Mouse (Mus musculus) megakaryocyte, embryonic 14.5 days (primary cell): ENCODE data around the gene Clpb. TPM values are rescaled to one million over a fixed set of nuclear protein-coding genes. Genes with fewer than 3 reads are reported as not detected.
A peak's percentile ranks its signal among the peaks of the same experiment; 100 is the strongest.
"Not testable (repeated sequence)": the region's sequence is repeated elsewhere in the genome, so short reads cannot be mapped to it uniquely, and the experiment has no call there.

Experiments used
- H3K27me3 ChIP-seq: replicated peaks from 2 replicates; pipeline ENCODE3; 2012; ENCODE audit warnings: inconsistent platforms
- H3K36me3 ChIP-seq: replicated peaks from 2 replicates; pipeline ENCODE3; 2012; ENCODE audit warnings: low read length, inconsistent platforms, mixed read lengths
- H3K4me1 ChIP-seq: 2 replicates; pipeline ENCODE4 v1.6.1; 2012; ENCODE audit warnings: inconsistent platforms
- H3K4me3 ChIP-seq: replicated peaks from 2 replicates; pipeline ENCODE3; 2012; ENCODE audit warnings: moderate library complexity, mild to moderate bottlenecking, inconsistent platforms
- H3K9me3 ChIP-seq: 2 replicates; pipeline ENCODE4 v1.6.1; 2012; ENCODE audit warnings: inconsistent platforms
- FLI1 ChIP-seq: IDR thresholded peaks from 2 replicates; pipeline ENCODE4 v1.6.1; 2012; ENCODE audit warnings: low read length, inconsistent platforms, mixed read lengths
- GATA1 ChIP-seq: IDR thresholded peaks from 3 replicates; pipeline ENCODE4 v1.6.1; 2012; ENCODE audit warnings: mixed read lengths, low read length, inconsistent platforms, borderline replicate concordance
- polyA plus RNA-seq: library from polyadenylated mRNA; stranded (reverse); fragments of >175 nt; gene quantifications from 2 replicates; pipeline ENCODE4 v1.2.3, GENCODE M21; 2012; ENCODE audit warnings: low replicate concordance; ENCODE audit not compliant: insufficient read depth

Clpb gene
- 8.3 and 18.4 TPM in 2 replicates for polyA plus RNA-seq

- peaks cover 21% of the 10 kb centered on the region for H3K36me3 ChIP-seq
- peaks cover 39% of the 10 kb centered on the region for H3K4me1 ChIP-seq
- no peaks in the 10 kb centered on the region for H3K9me3 ChIP-seq
- H3K27me3 ChIP-seq: peaks cover 2% of the 10 kb centered on the region
- peak within 1 kb of the TSS; percentile 95 for H3K4me3 ChIP-seq
- TF ChIP-seq FLI1: no peak
- TF ChIP-seq GATA1: no peak
Observed at GRCm38 (mm10) chr7:101663514-101664159, at the start of gene Clpb. Gene Clpb, plus strand, starts transcription at chr7:101663633.

DNA sequence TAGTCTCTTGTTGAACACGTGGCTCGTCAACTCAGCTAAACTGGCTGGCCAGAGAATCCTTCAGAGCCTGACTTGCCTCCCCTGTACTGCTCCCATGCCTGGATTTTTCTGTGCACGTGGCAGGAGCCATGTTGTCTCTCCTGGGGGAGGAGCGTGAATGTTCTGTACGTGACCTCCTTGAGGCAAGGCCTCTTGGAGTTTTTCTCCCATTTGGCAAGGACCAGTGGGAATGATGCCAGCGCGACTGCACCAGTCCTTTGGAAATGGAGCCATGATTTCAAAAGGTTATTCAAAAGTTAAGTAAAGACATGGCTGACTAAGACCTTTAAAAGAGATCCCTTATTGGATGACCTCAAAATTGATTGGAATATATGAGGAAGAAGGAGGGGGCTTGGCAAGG lies 48.0 kb upstream of the Clpb start:
- H3K4me3 ChIP-seq: no peak overlapping the region

DNA sequence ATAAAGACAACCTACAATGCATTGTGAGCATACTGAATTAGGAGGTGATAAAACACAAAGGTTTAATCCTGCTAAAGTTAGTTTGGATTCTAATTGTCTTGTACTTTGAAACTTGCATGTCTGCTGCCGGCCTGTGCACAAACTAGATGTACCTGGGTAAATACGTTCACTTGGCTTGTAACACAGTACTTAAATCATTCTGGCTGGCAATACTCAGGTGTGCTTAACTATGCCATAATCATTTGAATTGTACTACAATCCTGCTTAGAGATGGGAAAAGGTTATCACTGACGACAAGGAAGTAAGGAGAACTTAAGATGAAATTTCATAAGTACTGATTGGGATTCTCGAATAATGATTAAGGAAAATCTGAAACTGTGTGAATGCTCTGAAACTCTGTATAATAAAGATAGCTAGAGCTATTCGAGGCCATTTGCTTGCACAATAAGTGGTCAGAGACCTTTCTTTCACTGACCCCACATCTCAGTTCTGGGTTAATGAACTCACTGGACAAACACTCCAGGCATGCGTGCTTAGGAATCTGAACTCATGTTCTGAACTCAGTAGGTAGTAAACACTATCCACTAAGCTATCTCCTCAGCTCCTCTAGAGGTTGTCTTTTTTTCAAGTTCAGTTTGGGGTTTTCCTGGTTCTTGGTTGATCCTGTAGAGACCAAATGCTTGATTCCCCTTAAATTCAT lies 47.1 kb upstream of the Clpb start:
- peaks cover 26% of the 10 kb centered on the region for H3K27me3 ChIP-seq
- TF ChIP-seq FLI1: no peak
- TF ChIP-seq GATA1: no peak
- H3K4me3 ChIP-seq: no peak overlapping the region
- no peaks in the 10 kb centered on the region for H3K36me3 ChIP-seq
- H3K4me1 ChIP-seq: peaks cover 8% of the 10 kb centered on the region
- H3K9me3 ChIP-seq: peaks cover 4% of the 10 kb centered on the region

More for the DNA sequence above, 48.0 kb upstream of the Clpb start:
- no peak for TF ChIP-seq GATA1
- TF ChIP-seq FLI1: no peak
- peaks cover 4% of the 10 kb centered on the region for H3K9me3 ChIP-seq
- no peaks in the 10 kb centered on the region for H3K36me3 ChIP-seq
- peaks cover 6% of the 10 kb centered on the region for H3K4me1 ChIP-seq
- H3K27me3 ChIP-seq: peaks cover 26% of the 10 kb centered on the region

DNA sequence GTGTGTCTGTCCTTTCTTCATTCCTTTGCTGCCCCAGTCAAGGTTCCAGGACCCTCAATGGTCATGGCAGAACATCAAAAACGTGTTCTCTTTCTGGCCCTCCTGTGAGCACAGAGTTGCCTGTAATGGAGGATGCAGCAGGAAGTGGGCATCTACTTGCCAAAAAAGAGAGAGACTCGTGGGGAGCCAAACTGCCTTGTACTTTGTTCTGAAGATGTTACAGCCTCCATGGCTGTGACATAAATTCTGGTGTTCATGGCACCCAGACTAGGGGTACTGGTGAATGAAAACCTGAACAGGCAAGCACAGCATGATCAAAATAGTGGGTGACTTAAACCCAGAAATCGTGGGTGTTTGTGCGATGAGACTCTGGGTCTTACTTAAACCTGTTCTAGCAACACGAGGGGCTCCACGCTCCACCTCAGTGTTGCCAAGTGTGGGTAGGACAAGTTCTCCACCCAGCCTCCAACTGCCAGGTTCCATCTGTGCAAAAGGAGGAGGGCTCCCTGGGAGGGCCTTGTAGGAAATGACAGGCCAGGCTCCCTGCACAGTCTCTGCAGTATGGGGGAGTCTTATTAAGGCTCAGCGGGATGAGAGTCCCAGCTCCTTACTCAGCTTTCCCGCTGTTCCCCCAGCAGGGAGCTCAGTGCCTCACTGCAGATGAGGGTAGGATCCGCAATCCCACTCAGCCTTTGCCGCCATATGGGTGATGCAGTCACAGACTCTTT lies 45.8 kb upstream of the Clpb start:
- Histone ChIP-seq H3K4me1 (peaks cover 11% of the 10 kb centered on the region), H3K27me3 (peaks cover 24% of the 10 kb centered on the region), H3K9me3 (no peaks in the 10 kb centered on the region), H3K4me3 (no peak overlapping the region), H3K36me3 (no peaks in the 10 kb centered on the region)
- no peak for TF ChIP-seq GATA1
- no peak for TF ChIP-seq FLI1

DNA sequence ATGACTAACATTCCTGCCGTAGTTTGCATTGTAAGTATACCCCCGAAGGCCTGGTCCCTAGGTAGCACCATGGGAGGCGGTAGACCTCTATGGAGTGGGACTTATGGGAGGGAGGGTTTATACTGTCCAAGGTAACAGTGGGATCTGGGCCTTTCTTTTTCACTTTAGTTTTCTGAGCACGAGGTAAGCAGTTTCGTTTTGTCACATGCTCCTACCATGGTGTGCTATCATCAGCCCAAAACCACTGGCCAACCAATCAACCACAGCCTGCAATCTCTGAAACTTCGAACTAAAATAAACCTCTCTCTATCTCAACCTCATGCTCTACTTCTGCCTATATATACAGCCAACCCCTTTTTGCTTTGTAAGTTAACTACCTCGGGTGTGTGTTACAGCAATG lies 45.2 kb upstream of the Clpb start:
- TF ChIP-seq GATA1 (no peak), FLI1 (no peak)

GRCm38 (mm10) chr7:101620373-101620772 lies 43.1 kb upstream of the Clpb start:
- TF ChIP-seq FLI1: no peak
- Histone ChIP-seq H3K27me3 (peaks cover 45% of the 10 kb centered on the region), H3K4me1 (peaks cover 21% of the 10 kb centered on the region), H3K36me3 (no peaks in the 10 kb centered on the region), H3K4me3 (no peak overlapping the region), H3K9me3 (no peaks in the 10 kb centered on the region)

More for the DNA sequence above, 45.2 kb upstream of the Clpb start:
- H3K4me3 ChIP-seq: no peak overlapping the region
- H3K27me3 ChIP-seq: peaks cover 30% of the 10 kb centered on the region
- no peaks in the 10 kb centered on the region for H3K9me3 ChIP-seq
- H3K4me1 ChIP-seq: peaks cover 14% of the 10 kb centered on the region
- H3K36me3 ChIP-seq: no peaks in the 10 kb centered on the region

DNA sequence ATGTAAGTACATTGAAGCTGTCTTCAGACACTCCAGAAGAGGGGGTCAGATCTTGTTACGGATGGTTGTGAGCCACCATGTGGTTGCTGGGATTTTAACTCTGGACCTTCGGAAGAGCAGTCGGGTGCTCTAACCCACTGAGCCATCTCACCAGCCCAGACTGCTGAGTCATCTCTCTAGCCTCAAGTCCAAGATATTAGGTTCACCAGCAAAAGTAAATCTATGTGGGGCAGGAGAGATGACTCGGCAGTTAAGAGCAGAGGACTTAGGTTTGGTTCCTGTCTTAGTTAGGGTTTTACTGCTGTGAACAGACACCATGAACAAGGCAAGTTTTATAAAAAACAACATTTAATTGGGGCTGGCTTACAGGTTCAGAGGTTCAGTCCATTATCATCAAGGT lies 41.6 kb upstream of the Clpb start:
- H3K9me3 ChIP-seq, H3K36me3 ChIP-seq, H3K4me3 ChIP-seq: not testable (repeated sequence)
- peaks cover 21% of the 10 kb centered on the region for H3K4me1 ChIP-seq
- peaks cover 50% of the 10 kb centered on the region for H3K27me3 ChIP-seq

- no peaks in the 10 kb centered on the region for H3K9me3 ChIP-seq
- no peaks in the 10 kb centered on the region for H3K36me3 ChIP-seq
- H3K4me3 ChIP-seq: no peak overlapping the region
- peaks cover 15% of the 10 kb centered on the region for H3K4me1 ChIP-seq
- peaks cover 41% of the 10 kb centered on the region for H3K27me3 ChIP-seq
- TF ChIP-seq GATA1 (no peak), FLI1 (no peak)
Observed at GRCm38 (mm10) chr7:101624283-101624682, 39.1 kb upstream of the Clpb start.

GRCm38 (mm10) chr7:101627166-101627565 lies 36.3 kb upstream of the Clpb start:
- not testable (repeated sequence) for H3K36me3 ChIP-seq, H3K4me3 ChIP-seq, H3K9me3 ChIP-seq
- Histone ChIP-seq H3K27me3 (peaks cover 45% of the 10 kb centered on the region), H3K4me1 (peaks cover 10% of the 10 kb centered on the region)

DNA sequence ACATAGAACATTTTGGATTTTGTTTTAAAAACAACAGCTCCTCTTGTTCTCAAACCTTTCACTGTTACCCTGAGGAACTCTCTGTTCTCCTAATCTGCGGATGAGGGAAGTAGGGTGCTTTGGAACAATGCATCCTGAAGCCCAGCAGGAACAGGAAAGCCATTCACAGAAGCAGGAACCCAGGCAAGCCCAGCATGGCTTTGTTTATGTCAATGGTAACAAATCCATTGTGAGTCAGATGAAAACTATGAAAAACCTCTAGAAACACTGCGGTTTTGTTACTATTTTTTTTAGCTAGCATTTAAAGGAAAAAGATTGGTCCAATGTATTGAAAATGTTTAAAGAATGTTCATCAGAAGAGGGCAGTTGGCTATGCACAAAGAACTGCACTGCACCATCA lies 35.0 kb upstream of the Clpb start:
- H3K4me1 ChIP-seq: peaks cover 7% of the 10 kb centered on the region
- H3K27me3 ChIP-seq: peaks cover 41% of the 10 kb centered on the region
- H3K4me3 ChIP-seq: no peak overlapping the region
- TF ChIP-seq GATA1: no peak
- TF ChIP-seq FLI1: no peak
- H3K36me3 ChIP-seq: no peaks in the 10 kb centered on the region
- H3K9me3 ChIP-seq: peaks cover 19% of the 10 kb centered on the region
